Mouse (Mus musculus) lung, postnatal 0 days (tissue): ENCODE results near the gene Bhlhb9. TPM values are rescaled to one million over a fixed set of nuclear protein-coding genes. Genes with fewer than 3 reads are reported as not detected.

Experiments used
- ATAC-seq: fragments of 200-750 bp; cut with Nextera tagmentation; 2 replicates; pipeline ENCODE4 v1.8.0; 2017; ENCODE audit warnings: moderate library complexity
- DNase-seq: peaks from one replicate; pipeline ENCODE4 v3.0.0-alpha.2; 2016; ENCODE audit warnings: low spot score
- H3K27ac ChIP-seq: fragments of 300-500 bp; sonication (generic); 2 replicates; pipeline ENCODE4 v1.5.1; 2014; ENCODE audit warnings: antibody characterized with exemption, mild to moderate bottlenecking, low read length, mixed read lengths
- H3K27me3 ChIP-seq: fragments of 300-500 bp; sonication (generic); replicated peaks from 2 replicates; pipeline ENCODE4 v1.6.1; 2014; ENCODE audit warnings: low read length, mixed read lengths; ENCODE audit not compliant: insufficient read depth
- H3K36me3 ChIP-seq: fragments of 300-500 bp; sonication (generic); 2 replicates; pipeline ENCODE4 v1.6.1; 2014; ENCODE audit warnings: low read length, mixed read lengths; ENCODE audit not compliant: insufficient read depth
- H3K4me1 ChIP-seq: fragments of 300-500 bp; sonication (generic); 2 replicates; pipeline ENCODE4 v1.6.1; 2014; ENCODE audit warnings: antibody characterized with exemption, low read depth, low read length, mixed read lengths; ENCODE audit not compliant: insufficient read depth
- H3K4me2 ChIP-seq: fragments of 300-500 bp; sonication (generic); replicated peaks from 2 replicates; pipeline ENCODE4 v1.6.1; 2014; ENCODE audit warnings: low read depth, mild to moderate bottlenecking, low read length, moderate library complexity, mixed read lengths
- H3K4me3 ChIP-seq: fragments of 300-500 bp; sonication (generic); 2 replicates; pipeline ENCODE4 v1.5.1; 2014; ENCODE audit warnings: low read depth, low read length
- H3K9ac ChIP-seq: fragments of 300-500 bp; sonication (generic); replicated peaks from 2 replicates; pipeline ENCODE4 v1.6.1; 2014; ENCODE audit warnings: low read depth, mild to moderate bottlenecking
- H3K9me3 ChIP-seq: fragments of 300-500 bp; sonication (generic); 2 replicates; pipeline ENCODE4 v1.6.1; 2016; ENCODE audit warnings: low read length, mixed read lengths
- CTCF ChIP-seq: IDR thresholded peaks from 2 replicates; pipeline ENCODE4 v1.5.1; 2016; ENCODE audit warnings: antibody characterized with exemption, mild to moderate bottlenecking
- EP300 ChIP-seq: IDR thresholded peaks from 2 replicates; pipeline ENCODE4 v1.6.1; 2016; ENCODE audit warnings: antibody characterized with exemption, mild to moderate bottlenecking, control low read depth
- WGBS: fragments of 180-500 bp; shearing (Covaris S2); extraction: QIAGEN DNeasy Blood & Tissue Kit; methylation state at CpG from one replicate; pipeline ENCODE4 v1.1.7; 2014; 5-methylcytosine and 5-hydroxymethylcytosine counted together
- microRNA counts: library from miRNA; unstranded; fragments of <30 nt; microRNA quantifications from one replicate; lab custom pipeline; 2015
- microRNA-seq: library from miRNA; unstranded; fragments of <30 nt; microRNA quantifications from one replicate; pipeline ENCODE4, GENCODE M21; 2016
- polyA plus RNA-seq: library from polyadenylated mRNA; unstranded; fragments of >200 nt; fragmentation: Nextera tagmentation; extraction: Ambion mirVana; gene quantifications from 2 replicates; pipeline ENCODE4 v1.2.1, GENCODE M21; 2015

Gene Bhlhb9
- polyA plus RNA-seq, 1 experiment from 2014 or later: 17.0 TPM

GRCm38 (mm10) chrX:135916580-135916979, 119.2 kb downstream of the Bhlhb9 start:
- no peak overlapping the region for H3K27ac ChIP-seq
- no peaks in the 10 kb centered on the region for H3K4me1 ChIP-seq
- no peaks in the 10 kb centered on the region for H3K36me3 ChIP-seq
- no peak for ATAC-seq
- H3K4me3 ChIP-seq: no peak overlapping the region
- H3K9ac ChIP-seq: no peak overlapping the region
- 84% methylated on average over 4 of the region's 4 CpGs for WGBS
- no peak overlapping the region for H3K4me2 ChIP-seq
- DNase-seq: no peak
- no peaks in the 10 kb centered on the region for H3K9me3 ChIP-seq
- no peak for TF ChIP-seq EP300
- no peak for TF ChIP-seq CTCF
- H3K27me3 ChIP-seq: no peaks in the 10 kb centered on the region

- H3K27ac ChIP-seq: no peak overlapping the region
- DNase-seq: no peak
- H3K4me1 ChIP-seq: no peaks in the 10 kb centered on the region
- H3K9ac ChIP-seq: no peak overlapping the region
- H3K9me3 ChIP-seq: no peaks in the 10 kb centered on the region
- ATAC-seq: no peak
- WGBS: 71% methylated on average over 1 of the region's 1 CpGs
- H3K27me3 ChIP-seq: no peaks in the 10 kb centered on the region
- no peaks in the 10 kb centered on the region for H3K36me3 ChIP-seq
- TF ChIP-seq EP300 (no peak), CTCF (no peak)
- no peak overlapping the region for H3K4me2 ChIP-seq
- no peak overlapping the region for H3K4me3 ChIP-seq
Measured at GRCm38 (mm10) chrX:135917116-135917515, 119.7 kb downstream of the Bhlhb9 start.

GRCm38 (mm10) chrX:135922162-135922561, 124.8 kb downstream of the Bhlhb9 start:
- DNase-seq (no peak), ATAC-seq (no peak)
- no peaks in the 10 kb centered on the region for H3K36me3 ChIP-seq
- H3K9ac ChIP-seq: no peak overlapping the region
- no peak overlapping the region for H3K27ac ChIP-seq
- no peak overlapping the region for H3K4me2 ChIP-seq
- H3K9me3 ChIP-seq: no peaks in the 10 kb centered on the region
- H3K27me3 ChIP-seq: no peaks in the 10 kb centered on the region
- no peaks in the 10 kb centered on the region for H3K4me1 ChIP-seq
- no peak overlapping the region for H3K4me3 ChIP-seq
- TF ChIP-seq EP300: no peak
- TF ChIP-seq CTCF: no peak
- 80% methylated on average over 7 of the region's 7 CpGs for WGBS

- H3K9me3 ChIP-seq: no peaks in the 10 kb centered on the region
- no peak overlapping the region for H3K9ac ChIP-seq
- TF ChIP-seq EP300: no peak
- TF ChIP-seq CTCF: no peak
- H3K27me3 ChIP-seq: no peaks in the 10 kb centered on the region
- ATAC-seq: no peak
- H3K4me3 ChIP-seq: no peak overlapping the region
- 57% methylated on average over 3 of the region's 3 CpGs for WGBS
- no peaks in the 10 kb centered on the region for H3K36me3 ChIP-seq
- no peak overlapping the region for H3K27ac ChIP-seq
- H3K4me1 ChIP-seq: no peaks in the 10 kb centered on the region
- no peak for DNase-seq
- no peak overlapping the region for H3K4me2 ChIP-seq
Measured at GRCm38 (mm10) chrX:135925911-135926310, 128.5 kb downstream of the Bhlhb9 start.

GRCm38 (mm10) chrX:135928588-135928987, 131.2 kb downstream of the Bhlhb9 start:
- TF ChIP-seq CTCF: no peak
- TF ChIP-seq EP300: no peak
- Histone ChIP-seq H3K4me2 (no peak overlapping the region), H3K27ac (no peak overlapping the region), H3K4me1 (no peaks in the 10 kb centered on the region), H3K4me3 (no peak overlapping the region), H3K36me3 (no peaks in the 10 kb centered on the region), H3K9ac (no peak overlapping the region), H3K9me3 (no peaks in the 10 kb centered on the region), H3K27me3 (no peaks in the 10 kb centered on the region)
- ATAC-seq: no peak
- no peak for DNase-seq

GRCm38 (mm10) chrX:135936452-135936851, 139.1 kb downstream of the Bhlhb9 start:
- no peak for TF ChIP-seq EP300
- TF ChIP-seq CTCF: no peak
- Histone ChIP-seq H3K27me3 (no peaks in the 10 kb centered on the region), H3K4me1 (no peaks in the 10 kb centered on the region), H3K9ac (no peak overlapping the region), H3K4me3 (no peak overlapping the region), H3K27ac (no peak overlapping the region), H3K36me3 (no peaks in the 10 kb centered on the region), H3K9me3 (no peaks in the 10 kb centered on the region), H3K4me2 (no peak overlapping the region)
- no peak for DNase-seq
- ATAC-seq: no peak
- WGBS: 23% methylated on average over 1 of the region's 1 CpGs

MicroRNAs within 50 kb of the gene (microRNA counts, 519-probe panel; counts per million panel counts)
- not detected for microRNA mmu-miR-1970 (lab: Ali Mortazavi, UCI)

Small RNA genes lying within 50 kb of the gene (microRNA-seq; reads per million reads assigned to microRNA genes)
- gene Mir1970: not detected

Other genes starting within 250 kb of the Bhlhb9 start
- gene Nxf7, start 198.8 kb upstream of the Bhlhb9 start, polyA plus RNA-seq: 0.07 TPM in 1 of 2 replicates, not detected in the other
- not detected in 2 replicates for gene Prame, start 169.9 kb upstream of the Bhlhb9 start, polyA plus RNA-seq
- gene Tcp11x2, start 103.8 kb upstream of the Bhlhb9 start, polyA plus RNA-seq: not detected in 2 replicates
- gene Tmsb15a, start 72.3 kb upstream of the Bhlhb9 start, polyA plus RNA-seq: not detected in 2 replicates
- 6.7 and 8.4 TPM in 2 replicates for gene Armcx5, start 54.9 kb upstream of the Bhlhb9 start, polyA plus RNA-seq
- 11.5 and 14.7 TPM in 2 replicates for gene Gprasp1, start 54.9 kb upstream of the Bhlhb9 start, polyA plus RNA-seq
- gene Gprasp2, start 41.4 kb downstream of the Bhlhb9 start, polyA plus RNA-seq: 2.1 and 3.3 TPM in 2 replicates
- 79.0 and 99.6 TPM in 2 replicates for gene Arxes2, start 196.2 kb downstream of the Bhlhb9 start, polyA plus RNA-seq
- gene Arxes1, start 235.8 kb downstream of the Bhlhb9 start, polyA plus RNA-seq: 5.6 and 6.8 TPM in 2 replicates